Mouse (Mus musculus): Measurements from ENCODE around the gene Pigp. TPM values are rescaled to one million over a fixed set of nuclear protein-coding genes. Genes with fewer than 3 reads are reported as not detected.

Pigp gene
- polyA plus RNA-seq (2015; fragmentation: Nextera tagmentation; extraction: Ambion mirVana), result 120 and 126 TPM in 2 replicates

DNA sequence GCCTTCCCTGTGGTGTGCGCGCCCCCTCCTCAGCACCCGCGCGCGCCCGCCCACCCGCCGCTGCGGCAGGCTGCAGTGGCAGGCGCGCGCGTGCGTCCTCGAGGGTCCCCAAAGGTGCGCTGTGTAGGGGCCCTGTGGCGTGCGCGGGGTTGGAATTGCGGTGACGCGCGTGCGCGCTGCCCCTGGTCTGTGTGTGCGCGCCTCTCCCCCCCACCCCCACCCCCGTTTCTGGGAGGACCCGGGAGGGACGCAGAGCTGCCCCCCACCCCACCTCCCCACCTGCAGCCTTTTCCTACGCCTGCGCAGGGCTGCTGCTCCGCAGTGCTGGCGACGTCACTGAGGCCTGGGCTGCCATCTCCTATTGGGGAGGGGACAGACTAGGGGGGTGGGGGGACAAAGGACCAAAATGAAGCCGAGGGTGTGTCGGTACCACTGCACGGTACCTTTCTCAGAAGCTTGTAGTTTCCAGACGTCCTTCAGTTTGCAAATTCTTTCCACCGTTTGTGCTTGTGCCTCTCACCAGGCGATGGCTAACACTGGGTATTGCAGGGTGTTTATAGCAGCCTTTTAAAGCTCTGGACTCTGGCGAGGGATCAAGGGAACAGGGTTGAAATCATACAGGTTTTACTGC is at the start of gene Pigp:
Gene Pigp, minus strand, starts transcription at position 542 of the 631 bp plus-strand sequence.
- Histone ChIP-seq H3K9me3 (replicated peaks) (no peaks in the 10 kb centered on the region), H3K4me3 (peak within 1 kb of the TSS; percentile 88), H3K27me3 (no peaks in the 10 kb centered on the region), H3K36me3 (ENCODE audit: poor library complexity, severe bottlenecking) (no peaks in the 10 kb centered on the region), H3K4me2 (peak within 1 kb of the TSS; percentile 74), H3K9ac (peak within 1 kb of the TSS; percentile 99), H3K4me1 (peaks cover 41% of the 10 kb centered on the region), H3K27ac (peak within 1 kb of the TSS; percentile 99)
- ATAC-seq, result peak; percentile 88
- under 1% methylated on average over 35 of the region's 43 CpGs for WGBS

DNA sequence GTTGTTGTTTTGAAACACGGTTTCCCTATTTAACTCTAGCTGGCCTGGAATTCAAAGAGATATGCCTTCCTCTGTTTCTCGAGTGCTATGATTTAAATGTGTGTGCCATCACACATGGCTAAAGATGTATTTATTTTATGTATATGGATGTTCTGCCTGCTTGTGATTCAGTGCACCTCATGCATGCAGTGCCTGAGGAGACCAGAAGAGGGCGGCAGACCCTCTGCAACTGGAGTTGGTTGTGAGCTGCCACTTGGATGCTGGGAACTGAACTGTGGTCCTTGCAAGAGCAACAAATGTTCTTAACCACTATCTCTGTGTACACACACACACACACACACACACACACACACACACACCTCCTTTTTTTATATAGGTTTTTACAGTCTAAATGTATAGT is 48.9 kb upstream of the Pigp start:
- Histone ChIP-seq H3K4me1 (no peaks in the 10 kb centered on the region), H3K4me2 (no peak overlapping the region), H3K4me3 (no peak overlapping the region), H3K27me3 (no peaks in the 10 kb centered on the region), H3K27ac (no peak overlapping the region), H3K9ac (no peak overlapping the region), H3K36me3 (ENCODE audit: poor library complexity, severe bottlenecking) (peaks cover 80% of the 10 kb centered on the region), H3K9me3 (replicated peaks) (no peaks in the 10 kb centered on the region; the same call in 1 of the 2 replicates)
- 96% methylated on average over 3 of the region's 3 CpGs for WGBS
- no peak for ATAC-seq

GRCm38 (mm10) chr16:94414151-94414550 is 42.5 kb upstream of the Pigp start:
- no peak for ATAC-seq
- Histone ChIP-seq H3K27ac (no peak overlapping the region), H3K4me3 (no peak overlapping the region), H3K4me1 (no peaks in the 10 kb centered on the region), H3K9ac (no peak overlapping the region), H3K36me3 (ENCODE audit: poor library complexity, severe bottlenecking) (peaks cover 70% of the 10 kb centered on the region), H3K4me2 (no peak overlapping the region), H3K27me3 (no peaks in the 10 kb centered on the region), H3K9me3 (replicated peaks) (no peaks in the 10 kb centered on the region)
- WGBS, result 97% methylated on average over 6 of the region's 6 CpGs

DNA sequence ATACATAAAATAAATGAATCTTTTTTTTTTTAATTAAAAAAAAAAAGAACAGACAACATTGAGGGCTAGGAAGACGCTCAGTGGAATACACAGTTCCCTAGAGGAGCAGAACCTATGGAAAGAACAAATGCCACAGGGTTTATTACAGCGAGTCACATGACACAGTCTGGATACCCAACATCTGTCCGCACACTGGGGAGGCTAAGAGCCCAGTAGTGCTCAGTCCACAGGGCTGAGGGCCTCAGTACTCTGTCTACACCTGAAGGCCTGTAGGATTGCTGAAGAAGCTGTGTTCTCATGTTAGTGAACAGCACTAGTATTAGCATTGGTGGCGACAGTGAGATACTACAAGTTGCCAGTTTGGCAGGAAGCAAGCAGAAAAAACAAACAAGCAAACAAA is 41.1 kb upstream of the Pigp start:
- no peak overlapping the region for H3K4me3 ChIP-seq
- no peaks in the 10 kb centered on the region for H3K4me1 ChIP-seq
- ATAC-seq, result no peak
- H3K36me3 ChIP-seq (ENCODE audit: poor library complexity, severe bottlenecking), result peaks cover 64% of the 10 kb centered on the region
- no peaks in the 10 kb centered on the region for H3K27me3 ChIP-seq
- H3K27ac ChIP-seq, result no peak overlapping the region
- 92% methylated on average over 4 of the region's 4 CpGs for WGBS
- H3K9ac ChIP-seq, result no peak overlapping the region
- H3K4me2 ChIP-seq, result no peak overlapping the region
- no peaks in the 10 kb centered on the region for H3K9me3 ChIP-seq (replicated peaks)

DNA sequence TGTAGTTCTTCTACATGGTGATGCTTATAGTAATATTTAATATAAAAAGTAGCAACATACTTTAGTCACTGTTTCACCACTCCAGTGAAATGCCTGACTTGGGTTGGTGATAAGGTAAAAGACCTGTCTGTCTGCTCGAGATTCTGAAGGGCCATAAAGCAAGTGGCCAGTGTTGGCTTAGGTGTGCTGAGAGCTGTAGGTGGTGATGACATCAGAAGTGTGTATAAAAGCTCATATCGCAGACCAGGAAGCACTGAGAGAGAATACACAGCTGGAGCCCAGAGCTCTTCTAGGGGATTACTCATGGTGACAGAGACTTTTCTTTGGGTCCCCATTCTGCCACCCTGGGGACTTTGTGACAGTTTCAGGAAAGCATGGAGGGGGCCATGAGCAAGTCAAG is 40.6 kb upstream of the Pigp start:
- no peaks in the 10 kb centered on the region for H3K27me3 ChIP-seq
- H3K4me1 ChIP-seq, result no peaks in the 10 kb centered on the region
- no peak overlapping the region for H3K4me2 ChIP-seq
- H3K4me3 ChIP-seq, result no peak overlapping the region
- 94% methylated on average over 2 of the region's 2 CpGs for WGBS
- peaks cover 65% of the 10 kb centered on the region for H3K36me3 ChIP-seq (ENCODE audit: poor library complexity, severe bottlenecking)
- H3K9ac ChIP-seq, result no peak overlapping the region
- no peak for ATAC-seq
- H3K27ac ChIP-seq, result no peak overlapping the region
- no peaks in the 10 kb centered on the region for H3K9me3 ChIP-seq (replicated peaks)

GRCm38 (mm10) chr16:94411287-94411686 is 39.6 kb upstream of the Pigp start:
- Histone ChIP-seq H3K27me3 (no peaks in the 10 kb centered on the region), H3K4me3 (no peak overlapping the region), H3K9me3 (replicated peaks) (no peaks in the 10 kb centered on the region), H3K4me2 (no peak overlapping the region), H3K36me3 (ENCODE audit: poor library complexity, severe bottlenecking) (peaks cover 66% of the 10 kb centered on the region), H3K9ac (no peak overlapping the region), H3K27ac (no peak overlapping the region), H3K4me1 (no peaks in the 10 kb centered on the region)
- 87% methylated on average over 3 of the region's 3 CpGs for WGBS
- no peak for ATAC-seq

DNA sequence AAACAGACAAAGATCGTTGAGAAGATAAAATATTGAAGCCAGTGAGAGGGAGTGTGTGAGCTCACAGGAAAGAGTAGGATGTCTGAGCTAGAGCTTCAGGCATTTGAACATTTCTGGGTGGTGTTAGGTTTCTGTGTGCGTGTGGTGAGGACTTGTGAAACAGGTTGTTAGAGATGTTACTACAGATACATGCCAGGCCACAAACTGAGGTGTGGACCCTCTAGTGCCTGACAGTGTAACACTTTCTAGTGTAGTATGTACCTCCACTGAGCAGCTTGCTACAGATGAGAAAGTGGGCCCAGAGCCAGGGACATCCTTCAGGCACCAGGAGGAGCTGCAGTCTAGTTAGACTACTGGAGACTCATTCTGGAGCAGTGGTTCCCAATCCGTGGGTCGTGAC is 30.5 kb upstream of the Pigp start:
- Histone ChIP-seq H3K4me3 (no peak overlapping the region), H3K36me3 (ENCODE audit: poor library complexity, severe bottlenecking) (peaks cover 30% of the 10 kb centered on the region), H3K27ac (no peak overlapping the region), H3K27me3 (no peaks in the 10 kb centered on the region), H3K4me1 (no peaks in the 10 kb centered on the region), H3K4me2 (no peak overlapping the region), H3K9ac (no peak overlapping the region), H3K9me3 (replicated peaks) (no peaks in the 10 kb centered on the region)
- no peak for ATAC-seq
- 92% methylated on average over 4 of the region's 4 CpGs for WGBS

DNA sequence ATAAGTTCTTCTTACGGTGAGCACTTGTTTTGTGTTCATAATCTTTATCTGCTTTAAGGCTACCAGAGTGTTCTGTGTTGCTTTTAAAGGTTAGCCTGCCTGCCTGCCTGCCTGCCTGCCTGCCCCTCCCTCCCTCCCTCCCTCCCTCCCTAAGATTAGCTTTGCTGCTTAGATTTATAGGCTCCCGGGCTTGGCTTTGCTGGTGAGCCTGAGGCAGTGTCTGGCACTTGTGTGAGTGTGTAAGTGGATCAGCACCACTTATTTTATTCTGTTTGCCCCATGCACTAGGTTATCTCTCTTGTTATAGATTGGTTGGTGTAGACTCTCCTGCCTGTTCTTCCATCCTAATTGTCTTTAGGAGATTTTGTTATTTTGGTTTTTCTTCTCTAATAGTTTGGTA is 30.0 kb upstream of the Pigp start:
- Histone ChIP-seq H3K4me1 (no peaks in the 10 kb centered on the region), H3K36me3 (ENCODE audit: poor library complexity, severe bottlenecking) (peaks cover 28% of the 10 kb centered on the region), H3K4me3 (no peak overlapping the region), H3K9ac (no peak overlapping the region), H3K4me2 (no peak overlapping the region), H3K27me3 (no peaks in the 10 kb centered on the region), H3K27ac (no peak overlapping the region), H3K9me3 (replicated peaks) (no peaks in the 10 kb centered on the region)
- WGBS, result 51% methylated on average over 2 of the region's 2 CpGs
- ATAC-seq, result no peak

DNA sequence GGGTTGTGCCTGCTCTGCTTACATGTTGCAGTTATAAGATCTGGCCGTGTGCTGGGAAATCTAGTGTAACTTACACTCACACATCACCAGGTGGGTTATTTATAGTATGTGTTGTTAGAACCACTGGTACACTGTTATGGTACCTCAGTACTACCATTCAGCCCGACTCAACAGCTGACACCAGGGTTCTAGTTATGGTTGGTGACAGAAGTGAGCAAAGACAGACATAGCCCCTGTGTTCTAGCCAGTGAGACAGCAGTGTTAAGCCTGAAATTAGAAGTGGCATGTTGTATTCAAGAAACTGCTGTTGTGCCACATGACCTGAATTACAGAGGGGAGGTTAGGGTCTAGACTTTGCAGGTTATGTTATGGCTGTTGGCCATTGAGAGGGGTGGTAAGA is 27.5 kb upstream of the Pigp start:
- no peak for ATAC-seq
- WGBS, result 93% methylated on average over 2 of the region's 2 CpGs
- no peak overlapping the region for H3K4me3 ChIP-seq
- H3K9me3 ChIP-seq (replicated peaks), result no peaks in the 10 kb centered on the region
- H3K27me3 ChIP-seq, result no peaks in the 10 kb centered on the region
- H3K36me3 ChIP-seq (ENCODE audit: poor library complexity, severe bottlenecking), result peaks cover 27% of the 10 kb centered on the region
- no peak overlapping the region for H3K4me2 ChIP-seq
- no peaks in the 10 kb centered on the region for H3K4me1 ChIP-seq
- no peak overlapping the region for H3K27ac ChIP-seq
- H3K9ac ChIP-seq, result no peak overlapping the region

DNA sequence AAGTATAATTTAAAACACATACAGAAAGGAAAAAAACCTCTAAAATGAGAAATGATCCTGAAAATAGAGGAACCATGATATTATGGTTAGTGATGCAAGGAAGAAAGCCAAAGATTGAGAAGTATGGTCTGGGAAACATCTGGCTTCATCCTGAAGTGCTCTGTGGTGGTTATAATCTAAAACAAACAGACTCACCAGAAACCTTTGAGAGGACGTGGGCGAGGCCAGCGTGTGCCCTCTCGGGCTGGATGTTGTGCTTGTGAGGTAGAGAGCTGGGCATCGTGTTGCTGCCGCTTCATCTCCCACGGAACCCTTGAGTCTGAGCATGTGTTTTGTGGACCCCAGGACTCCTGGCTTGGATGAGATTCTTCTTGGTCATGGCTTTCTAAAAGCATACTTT is 25.0 kb upstream of the Pigp start:
- Histone ChIP-seq H3K4me2 (no peak overlapping the region), H3K27ac (no peak overlapping the region), H3K4me1 (no peaks in the 10 kb centered on the region), H3K27me3 (no peaks in the 10 kb centered on the region), H3K36me3 (ENCODE audit: poor library complexity, severe bottlenecking) (peaks cover 21% of the 10 kb centered on the region), H3K9me3 (replicated peaks) (no peaks in the 10 kb centered on the region), H3K9ac (no peak overlapping the region), H3K4me3 (no peak overlapping the region)
- no peak for ATAC-seq
- 91% methylated on average over 7 of the region's 7 CpGs for whole genome bisulfite sequencing

GRCm38 (mm10) chr16:94395051-94395450 is 23.4 kb upstream of the Pigp start:
- Histone ChIP-seq H3K9me3 (replicated peaks) (no peaks in the 10 kb centered on the region), H3K4me2 (no peak overlapping the region), H3K9ac (no peak overlapping the region), H3K36me3 (ENCODE audit: poor library complexity, severe bottlenecking) (peaks cover 21% of the 10 kb centered on the region), H3K27me3 (no peaks in the 10 kb centered on the region), H3K4me3 (no peak overlapping the region), H3K4me1 (no peaks in the 10 kb centered on the region), H3K27ac (no peak overlapping the region)
- ATAC-seq, result no peak
- 81% methylated on average over 3 of the region's 3 CpGs for WGBS

- 83% methylated on average over 4 of the region's 4 CpGs for WGBS
- H3K4me3 ChIP-seq, result no peak overlapping the region
- H3K9me3 ChIP-seq (replicated peaks), result no peaks in the 10 kb centered on the region
- H3K4me2 ChIP-seq, result no peak overlapping the region
- H3K9ac ChIP-seq, result no peak overlapping the region
- no peaks in the 10 kb centered on the region for H3K4me1 ChIP-seq
- no peaks in the 10 kb centered on the region for H3K27me3 ChIP-seq
- no peak overlapping the region for H3K27ac ChIP-seq
- peaks cover 21% of the 10 kb centered on the region for H3K36me3 ChIP-seq (ENCODE audit: poor library complexity, severe bottlenecking)
- ATAC-seq, result no peak
These were observed 20.7 kb upstream of the Pigp start for GRCm38 (mm10) chr16:94392299-94392698.

DNA sequence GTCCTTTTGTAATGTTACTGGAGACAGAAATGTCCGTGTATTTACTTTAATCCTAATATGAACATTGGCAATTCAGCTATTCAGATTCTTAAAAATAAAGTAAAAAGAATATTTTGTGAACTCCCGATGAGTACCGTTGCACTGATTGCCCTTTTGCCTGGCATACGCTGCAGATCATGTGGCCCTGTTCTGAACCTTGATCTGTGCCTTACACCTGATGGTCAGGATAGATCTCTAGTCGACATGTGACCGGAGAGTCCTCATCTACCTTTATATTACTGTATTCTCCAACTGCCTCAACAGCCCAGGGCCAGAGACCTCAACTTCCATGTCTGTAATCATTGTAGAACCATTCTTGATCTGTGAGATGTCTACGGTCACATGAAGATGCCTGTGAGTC is 16.0 kb upstream of the Pigp start:
- no peak overlapping the region for H3K4me2 ChIP-seq
- no peak overlapping the region for H3K27ac ChIP-seq
- WGBS, result 94% methylated on average over 7 of the region's 7 CpGs
- H3K27me3 ChIP-seq, result no peaks in the 10 kb centered on the region
- H3K9me3 ChIP-seq (replicated peaks), result no peaks in the 10 kb centered on the region
- H3K4me3 ChIP-seq, result no peak overlapping the region
- peaks cover 7% of the 10 kb centered on the region; the same call in 1 of the 2 replicates for H3K36me3 ChIP-seq (ENCODE audit: poor library complexity, severe bottlenecking)
- ATAC-seq, result no peak
- H3K4me1 ChIP-seq, result peaks cover 3% of the 10 kb centered on the region; the same call in 1 of the 2 replicates
- no peak overlapping the region for H3K9ac ChIP-seq

Measured in forebrain, embryonic 13.5 days (tissue).